Mouse (Mus musculus) myocyte (in vitro differentiated cells): ENCODE results near the gene Prl7a2.

Experiments
- CEBPB ChIP-seq: IDR thresholded peaks from 2 replicates; pipeline ENCODE4 v1.6.1; 2011; ENCODE audit warnings: mild to moderate bottlenecking, moderate library complexity; ENCODE audit not compliant: poor library complexity, insufficient read depth, severe bottlenecking
- MAX ChIP-seq: IDR thresholded peaks from one replicate; pipeline ENCODE4 v1.6.1; 2011; ENCODE audit warnings: low read depth, mild to moderate bottlenecking, control low read depth
- MYOD1 ChIP-seq, 3 experiments: IDR thresholded peaks; one replicate each; pipeline ENCODE4 v1.6.1; 2011; ENCODE audit warnings: control low read depth in 2 of 3, low read depth in 2 of 3, mild to moderate bottlenecking in 2 of 3, moderate library complexity in 1 of 3; ENCODE audit not compliant: insufficient read length in 2 of 3, control insufficient read depth in 1 of 3
- MYOG ChIP-seq, 3 experiments: IDR thresholded peaks; one replicate each; pipeline ENCODE4 v1.6.1; 2011; ENCODE audit warnings: control low read depth in 2 of 3, low read depth in 2 of 3, mild to moderate bottlenecking in 2 of 3; ENCODE audit not compliant: insufficient read length in 2 of 3, control insufficient read depth in 1 of 3, insufficient read depth in 1 of 3
- POLR2A ChIP-seq: IDR thresholded peaks from one replicate; pipeline ENCODE4 v1.6.1; 2011; ENCODE audit warnings: low read depth, mild to moderate bottlenecking, control low read depth, moderate library complexity; ENCODE audit not compliant: insufficient read length
- TCF12 ChIP-seq: IDR thresholded peaks from one replicate; pipeline ENCODE4 v1.6.1; 2011; ENCODE audit warnings: mild to moderate bottlenecking, control low read depth; ENCODE audit not compliant: poor library complexity, insufficient read depth, severe bottlenecking
- USF1 ChIP-seq: IDR thresholded peaks from one replicate; pipeline ENCODE4 v1.6.1; 2011; ENCODE audit warnings: low read depth, mild to moderate bottlenecking, control low read depth, moderate library complexity

- TF ChIP-seq POLR2A (no peak), CEBPB (no peak), TCF12 (no peak), MYOD1 (IDR thresholded peaks at IDR 0.05; ENCODE audit: control insufficient read depth in 1 of 3, insufficient read length in 2 of 3, low read depth in 2 of 3) (no peak), MYOG (IDR thresholded peaks at IDR 0.05; ENCODE audit: control insufficient read depth in 1 of 3, insufficient read depth in 1 of 3, insufficient read length in 2 of 3, low read depth in 2 of 3) (no peak), MAX (no peak), USF1 (no peak)
Measured at GRCm38 (mm10) chr13:27716636-27717035, 48.8 kb upstream of the Prl7a2 start, which contains the start of gene Prl7d1.
